Mouse (Mus musculus) heart, embryonic 14.5 days (tissue): Measurements from ENCODE around the gene Lrrc8c. TPM values are rescaled to one million over a fixed set of nuclear protein-coding genes. Genes with fewer than 3 reads are reported as not detected.

Experiments used
- ATAC-seq: fragments of 200-750 bp; cut with Nextera tagmentation; 2 replicates; pipeline ENCODE4 v1.8.0; 2017; ENCODE audit warnings: low read depth, moderate TSS enrichment; ENCODE audit not compliant: insufficient number of reproducible peaks, insufficient read depth, low FRiP score
- H3K27ac ChIP-seq, 2 experiments: fragments of 200-500 bp in 1 of 2; fragments of 300-500 bp in 1 of 2; sonication (generic) in 1 of 2; replicated peaks in 1 of 2; 2 replicates each; pipeline ENCODE4 v1.5.1; 2012 to 2014; ENCODE audit warnings: low read depth in 2 of 2, low read length in 2 of 2, control low read depth in 1 of 2, mild to moderate bottlenecking in 1 of 2, mixed read lengths in 1 of 2; ENCODE audit not compliant: control insufficient read depth in 1 of 2, insufficient read depth in 1 of 2
- H3K27me3 ChIP-seq: fragments of 300-500 bp; sonication (generic); 2 replicates; pipeline ENCODE4 v1.6.1; 2014; ENCODE audit warnings: mild to moderate bottlenecking, low read length, control low read depth; ENCODE audit not compliant: control insufficient read depth, insufficient read depth
- H3K36me3 ChIP-seq: fragments of 300-500 bp; sonication (generic); 2 replicates; pipeline ENCODE4 v1.6.1; 2014; ENCODE audit warnings: mild to moderate bottlenecking, control low read depth, low read length, mixed read lengths; ENCODE audit not compliant: control insufficient read depth, insufficient read depth
- H3K4me1 ChIP-seq, 2 experiments: fragments of 200-500 bp in 1 of 2; fragments of 300-500 bp in 1 of 2; sonication (generic) in 1 of 2; 2 replicates each; pipeline ENCODE4 v1.6.1; 2012 to 2014; ENCODE audit warnings: low read length in 2 of 2, control low read depth in 1 of 2, mixed read lengths in 1 of 2; ENCODE audit not compliant: control insufficient read depth in 2 of 2, insufficient read depth in 2 of 2
- H3K4me2 ChIP-seq: fragments of 300-500 bp; sonication (generic); 2 replicates; pipeline ENCODE4 v1.6.1; 2014; ENCODE audit warnings: mild to moderate bottlenecking, low read length
- H3K4me3 ChIP-seq, 2 experiments: fragments of 200-500 bp in 1 of 2; fragments of 300-500 bp in 1 of 2; sonication (generic) in 1 of 2; 2 replicates each; pipeline ENCODE4 v1.5.1; 2012 to 2014; ENCODE audit warnings: low read length in 2 of 2, mild to moderate bottlenecking in 2 of 2, control low read depth in 1 of 2, low read depth in 1 of 2, moderate library complexity in 1 of 2; ENCODE audit not compliant: control insufficient read depth in 1 of 2, insufficient read depth in 1 of 2
- H3K9ac ChIP-seq: fragments of 300-500 bp; sonication (generic); 2 replicates; pipeline ENCODE4 v1.6.1; 2014; ENCODE audit warnings: mild to moderate bottlenecking, low read length
- H3K9me3 ChIP-seq: fragments of 300-500 bp; sonication (generic); 2 replicates; pipeline ENCODE4 v1.6.1; 2016; ENCODE audit warnings: low read length, control low read depth; ENCODE audit not compliant: control insufficient read depth
- WGBS: fragments of 180-500 bp; shearing (Covaris S2); extraction: QIAGEN DNeasy Blood & Tissue Kit; methylation state at CpG from one replicate; pipeline ENCODE4 v1.1.7; 2014; 5-methylcytosine and 5-hydroxymethylcytosine counted together
- polyA plus RNA-seq: library from polyadenylated mRNA; unstranded; fragments of >200 nt; fragmentation: Nextera tagmentation; extraction: Ambion mirVana; gene quantifications from 2 replicates; pipeline ENCODE4 v1.2.1, GENCODE M21; 2014

Gene Lrrc8c
- polyA plus RNA-seq, 1 experiment from 2014 or later, result 21.7 TPM

DNA sequence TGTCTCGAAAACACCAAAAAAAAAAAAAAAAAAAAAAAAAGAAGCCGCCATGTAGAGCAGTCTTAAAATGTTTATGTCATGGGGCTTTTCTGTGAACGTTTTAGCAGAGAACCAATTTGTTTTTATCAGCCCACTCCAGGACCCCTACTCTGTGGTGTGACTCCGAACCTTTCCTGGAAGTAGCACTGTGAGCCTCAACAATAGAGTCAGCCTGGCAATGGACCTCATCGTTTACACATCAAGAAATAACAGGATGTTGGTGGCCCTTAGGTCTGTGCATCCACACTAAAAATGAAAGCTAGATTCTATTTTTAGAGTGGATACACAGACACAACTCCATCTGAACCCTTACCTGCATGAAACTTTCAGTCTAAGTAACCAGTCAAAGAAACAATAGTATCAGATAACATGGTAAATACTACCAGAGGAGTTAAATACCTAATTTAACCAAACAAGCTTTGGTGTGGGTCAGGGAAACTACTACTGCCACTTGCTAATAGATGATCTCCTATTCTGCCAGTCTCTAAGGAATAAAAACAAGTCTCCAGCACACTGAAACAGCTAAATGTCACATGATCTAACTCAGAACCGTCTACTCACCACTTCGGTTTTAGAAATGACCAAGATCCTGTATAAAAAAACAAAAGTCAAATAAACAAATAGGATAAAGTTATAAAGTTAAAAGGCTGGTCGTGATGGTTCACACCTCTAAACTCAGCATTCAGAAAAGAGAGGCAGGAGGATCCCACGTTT, 95.7 kb downstream of the Lrrc8c start:
- H3K4me1 ChIP-seq, result no peaks in the 10 kb centered on the region; a peak in 1 of 4 replicates
- no peak overlapping the region for H3K9ac ChIP-seq
- H3K4me3 ChIP-seq, result no peak overlapping the region
- no peak overlapping the region for H3K4me2 ChIP-seq
- H3K36me3 ChIP-seq, result peaks cover 8% of the 10 kb centered on the region
- no peak overlapping the region for H3K27ac ChIP-seq
- no peaks in the 10 kb centered on the region for H3K9me3 ChIP-seq
- H3K27me3 ChIP-seq, result no peaks in the 10 kb centered on the region
- ATAC-seq, result no peak
- 63% methylated on average over 8 of the region's 9 CpGs for WGBS

DNA sequence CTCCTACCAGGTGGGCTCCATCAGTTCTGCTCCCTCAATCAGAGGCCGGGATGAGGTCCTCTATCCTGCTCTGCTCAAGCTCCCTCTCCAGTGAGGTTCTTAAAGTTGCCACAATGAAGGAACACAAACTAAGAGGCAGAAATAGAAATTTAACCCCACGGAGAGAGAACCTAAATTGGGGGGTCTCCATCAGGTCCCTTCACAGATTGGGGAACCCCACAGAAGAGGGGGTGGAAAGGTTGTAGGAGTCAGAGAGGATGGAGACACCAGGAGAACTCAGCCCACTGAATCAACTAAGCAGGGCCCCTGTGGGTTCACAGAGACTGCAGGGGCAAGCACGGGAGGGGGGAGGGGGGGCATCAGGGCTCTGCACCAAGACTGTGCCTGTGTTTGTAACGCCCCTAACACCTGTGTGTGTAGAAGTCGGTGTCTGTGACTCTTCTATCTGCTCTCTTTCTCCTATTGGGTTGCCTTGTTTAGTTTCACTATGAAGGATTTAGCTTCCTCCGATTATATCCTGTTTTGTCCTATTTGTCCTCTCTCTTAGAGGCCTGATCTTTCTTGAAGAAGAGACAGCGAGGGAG, 96.8 kb downstream of the Lrrc8c start:
- Histone ChIP-seq H3K36me3 (peaks cover 4% of the 10 kb centered on the region; the same call in 1 of the 2 replicates), H3K27me3 (no peaks in the 10 kb centered on the region), H3K27ac (no peak overlapping the region), H3K4me2 (no peak overlapping the region), H3K4me3 (no peak overlapping the region), H3K9ac (no peak overlapping the region), H3K4me1 (no peaks in the 10 kb centered on the region; a peak in 1 of 4 replicates), H3K9me3 (no peaks in the 10 kb centered on the region)
- 65% methylated on average over 7 of the region's 7 CpGs for WGBS
- no peak for ATAC-seq

DNA sequence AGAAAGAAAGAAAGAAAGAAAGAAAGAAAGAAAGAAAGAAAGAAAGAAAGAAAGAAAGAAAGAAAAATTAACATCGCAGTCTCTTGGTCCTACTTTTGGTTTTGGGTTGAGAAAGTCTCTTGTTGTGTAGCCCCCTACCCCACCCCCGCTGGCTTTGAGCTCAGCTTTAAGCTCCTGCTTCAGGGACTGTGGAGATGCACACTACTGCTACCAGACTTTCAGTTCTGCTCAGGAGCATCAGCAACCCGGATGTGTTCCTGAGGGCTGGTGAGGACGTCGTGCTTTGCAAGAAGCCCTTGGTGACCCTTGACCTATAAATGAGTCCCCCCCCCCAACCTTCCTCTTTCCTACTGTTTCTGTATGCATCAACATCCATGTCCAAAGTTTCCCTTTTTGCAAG, 97.3 kb downstream of the Lrrc8c start:
- Histone ChIP-seq H3K4me3 (no peak overlapping the region), H3K27ac (no peak overlapping the region), H3K4me2 (no peak overlapping the region), H3K4me1 (no peaks in the 10 kb centered on the region; a peak in 1 of 4 replicates), H3K27me3 (no peaks in the 10 kb centered on the region), H3K36me3 (peaks cover under 1% of the 10 kb centered on the region; the same call in 1 of the 2 replicates), H3K9ac (no peak overlapping the region), H3K9me3 (no peaks in the 10 kb centered on the region)
- no peak for ATAC-seq
- WGBS, result 71% methylated on average over 5 of the region's 5 CpGs

DNA sequence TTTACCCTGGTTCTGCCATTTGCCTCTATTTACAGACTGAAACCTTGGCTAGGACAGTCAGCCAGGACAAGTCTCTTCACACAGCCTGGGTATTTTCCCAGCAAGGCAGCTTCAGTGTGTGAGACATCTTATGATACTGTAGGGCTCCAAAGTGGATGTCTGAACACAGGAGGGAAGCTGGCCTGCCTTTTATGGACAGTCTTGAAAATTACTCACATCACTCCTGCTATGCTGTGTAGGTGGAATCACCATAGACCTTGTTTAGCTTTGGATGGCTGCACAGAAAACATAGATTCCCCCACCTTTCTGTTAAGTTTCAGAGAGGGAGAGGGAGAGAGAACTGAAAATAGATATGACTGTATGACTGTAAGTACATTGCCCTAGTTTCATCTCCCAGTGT, 99.3 kb downstream of the Lrrc8c start:
- no peak for ATAC-seq
- no peaks in the 10 kb centered on the region for H3K36me3 ChIP-seq
- H3K4me2 ChIP-seq, result no peak overlapping the region
- no peaks in the 10 kb centered on the region for H3K27me3 ChIP-seq
- H3K4me1 ChIP-seq, result peaks cover 0 to 4% of the 10 kb centered on the region in 2 experiments; a peak in 1 of 4 replicates
- no peaks in the 10 kb centered on the region for H3K9me3 ChIP-seq
- H3K27ac ChIP-seq, result no peak overlapping the region
- H3K4me3 ChIP-seq, result no peak overlapping the region
- no peak overlapping the region for H3K9ac ChIP-seq

DNA sequence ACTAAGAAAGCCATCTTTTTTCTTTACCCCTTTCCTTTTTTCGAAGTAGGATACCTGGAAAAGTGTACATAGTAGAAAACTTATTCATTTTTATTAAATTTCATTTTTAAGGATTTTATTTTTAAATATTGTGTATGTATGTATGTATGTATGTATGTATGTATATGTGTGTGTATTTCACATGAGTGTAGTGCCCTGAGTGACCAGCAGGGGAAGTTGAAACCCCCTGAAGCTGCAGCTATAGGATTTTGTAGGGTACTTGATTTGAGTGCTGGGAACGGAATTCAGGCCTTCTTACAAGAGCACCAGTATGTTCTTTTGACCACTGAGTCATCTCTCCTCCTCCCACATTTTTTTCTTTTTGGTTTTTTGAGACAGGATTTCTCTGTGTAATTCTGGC, 100.5 kb downstream of the Lrrc8c start:
- no peak overlapping the region for H3K4me2 ChIP-seq
- H3K27ac ChIP-seq, result no peak overlapping the region
- no peak overlapping the region for H3K9ac ChIP-seq
- 91% methylated on average over 2 of the region's 2 CpGs for WGBS
- no peaks in the 10 kb centered on the region for H3K9me3 ChIP-seq
- no peaks in the 10 kb centered on the region for H3K36me3 ChIP-seq
- no peak overlapping the region for H3K4me3 ChIP-seq
- H3K4me1 ChIP-seq, result peaks cover 0 to 4% of the 10 kb centered on the region in 2 experiments; a peak in 1 of 4 replicates
- no peaks in the 10 kb centered on the region for H3K27me3 ChIP-seq
- ATAC-seq, result no peak

DNA sequence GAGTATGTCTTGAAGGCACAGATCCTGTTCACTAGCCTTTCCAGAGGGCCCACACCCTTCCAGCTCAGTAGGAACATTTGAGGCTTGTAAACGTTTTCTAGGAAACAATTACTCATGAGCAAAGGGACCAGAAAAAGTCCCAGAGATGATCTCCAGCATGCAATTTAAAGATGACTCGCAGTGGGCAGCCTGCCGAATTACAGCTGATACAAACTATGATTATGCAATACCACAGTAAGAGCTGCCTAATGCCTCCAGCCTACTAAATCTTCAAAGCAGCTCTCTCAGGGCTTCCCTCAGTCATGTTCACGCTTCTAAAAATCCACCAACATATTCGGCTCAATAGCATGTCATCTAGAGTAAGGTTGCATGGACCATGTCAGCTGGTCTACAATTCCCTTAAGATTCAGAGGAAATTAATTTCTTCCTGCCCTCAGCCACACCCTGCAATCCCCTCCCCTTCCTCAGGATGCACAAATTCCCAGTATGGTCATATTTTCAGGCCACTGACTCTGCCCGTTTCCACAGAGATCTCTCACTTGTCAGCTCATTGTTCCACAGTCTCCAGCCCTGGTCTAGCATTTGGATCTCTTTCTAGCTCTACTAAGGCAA, 101.4 kb downstream of the Lrrc8c start:
- no peak; the same call in 1 of the 2 replicates for ATAC-seq
- H3K4me1 ChIP-seq, result peaks cover 4% of the 10 kb centered on the region in 2 experiments; a peak in 1 of 4 replicates
- H3K36me3 ChIP-seq, result no peaks in the 10 kb centered on the region
- no peak overlapping the region for H3K9ac ChIP-seq
- H3K27me3 ChIP-seq, result no peaks in the 10 kb centered on the region
- peak overlapping the region; percentile 39 to 46; a peak in 2 of 4 replicates for H3K27ac ChIP-seq
- H3K4me2 ChIP-seq, result no peak overlapping the region
- 62% methylated on average over 6 of the region's 6 CpGs for WGBS
- H3K4me3 ChIP-seq, result no peak overlapping the region
- H3K9me3 ChIP-seq, result no peaks in the 10 kb centered on the region

DNA sequence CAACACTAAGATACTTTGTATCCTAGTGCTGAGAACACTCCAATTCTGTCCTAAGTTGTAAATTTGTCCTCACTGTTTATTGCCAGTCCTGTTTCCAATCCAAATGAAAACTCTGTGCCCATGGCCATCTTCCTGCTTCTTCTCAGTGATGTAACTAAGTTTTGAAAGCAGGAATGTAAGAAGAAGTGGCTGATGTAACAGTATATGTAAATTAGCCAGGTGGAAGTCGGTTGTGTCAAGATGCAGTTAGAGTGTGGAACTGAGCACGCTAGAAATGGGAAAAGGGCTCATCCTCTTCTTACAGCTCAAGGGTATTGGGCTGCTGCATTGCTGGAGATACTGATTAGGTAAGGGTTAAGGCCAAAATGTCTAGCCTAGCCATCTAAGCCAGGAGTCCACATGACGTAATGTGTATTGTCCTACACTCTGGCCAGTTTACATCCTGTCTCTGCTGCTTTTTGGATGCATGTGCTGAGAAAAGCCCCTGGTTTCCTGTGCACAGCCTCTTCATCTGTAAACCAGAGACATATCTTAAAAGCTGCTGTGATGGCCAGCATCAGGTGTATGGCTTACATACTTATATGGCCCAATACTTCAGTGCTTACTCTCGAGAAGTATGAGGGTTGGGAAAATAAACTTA, 104.0 kb downstream of the Lrrc8c start:
- WGBS, result 60% methylated on average over 4 of the region's 4 CpGs
- H3K36me3 ChIP-seq, result no peaks in the 10 kb centered on the region
- H3K4me1 ChIP-seq, result peaks cover 4 to 6% of the 10 kb centered on the region in 2 experiments; a peak in 2 of 4 replicates
- no peak overlapping the region for H3K4me2 ChIP-seq
- no peaks in the 10 kb centered on the region for H3K9me3 ChIP-seq
- H3K9ac ChIP-seq, result no peak overlapping the region
- peak overlapping the region in 1 of 2 experiments; percentile 53; a peak in 2 of 4 replicates for H3K27ac ChIP-seq
- no peak overlapping the region for H3K4me3 ChIP-seq
- ATAC-seq, result no peak
- no peaks in the 10 kb centered on the region for H3K27me3 ChIP-seq
